Mouse (Mus musculus) MEL (cell line): ENCODE results near the gene 1700067P10Rik. TPM values are rescaled to one million over a fixed set of nuclear protein-coding genes. Genes with fewer than 3 reads are reported as not detected.

ENCODE experiments used
- DNase-seq: peaks from one replicate; pipeline ENCODE4 v3.0.0; 2011; ENCODE audit warnings: low read depth, low spot score
- H3K27ac ChIP-seq: 2 replicates; pipeline ENCODE4 v1.5.1; 2012; ENCODE audit warnings: low read depth, mild to moderate bottlenecking, control low read depth, low read length, moderate library complexity; ENCODE audit not compliant: control insufficient read depth
- H3K27me3 ChIP-seq, 2 experiments: fragments of 150-350 bp in 1 of 2; sonication (generic) in 1 of 2; 2 replicates each; pipeline ENCODE4 v1.6.1; 2012; ENCODE audit warnings: low read length in 2 of 2, mild to moderate bottlenecking in 2 of 2, improper control_type of control experiment in 1 of 2, moderate library complexity in 1 of 2; ENCODE audit not compliant: insufficient read depth in 2 of 2, control insufficient read depth in 1 of 2
- H3K36me3 ChIP-seq, 2 experiments: 2 replicates each; pipeline ENCODE4 v1.6.1; 2012 to 2014; ENCODE audit warnings: low read length in 2 of 2, improper control_type of control experiment in 1 of 2, inconsistent platforms in 1 of 2, mild to moderate bottlenecking in 1 of 2; ENCODE audit not compliant: insufficient read depth in 2 of 2, control insufficient read depth in 1 of 2
- H3K4me1 ChIP-seq, 2 experiments: fragments of 150-350 bp in 1 of 2; sonication (generic) in 1 of 2; 2 replicates each; pipeline ENCODE4 v1.6.1; 2012; ENCODE audit warnings: low read length in 2 of 2, improper control_type of control experiment in 1 of 2, mild to moderate bottlenecking in 1 of 2; ENCODE audit not compliant: insufficient read depth in 2 of 2, control insufficient read depth in 1 of 2
- H3K4me3 ChIP-seq, 2 experiments: fragments of 150-350 bp in 1 of 2; sonication (generic) in 1 of 2; 2 replicates each; pipeline ENCODE4 v1.5.1; 2012; ENCODE audit warnings: low read depth in 2 of 2, low read length in 2 of 2, mild to moderate bottlenecking in 2 of 2, moderate library complexity in 2 of 2, control low read depth in 1 of 2, improper control_type of control experiment in 1 of 2; ENCODE audit not compliant: control insufficient read depth in 1 of 2, insufficient read depth in 1 of 2
- H3K79me2 ChIP-seq: 2 replicates; pipeline ENCODE4 v1.6.1; 2012; ENCODE audit warnings: mild to moderate bottlenecking, low read length, moderate library complexity; ENCODE audit not compliant: control insufficient read depth, poor library complexity, insufficient read depth
- H3K9ac ChIP-seq: 2 replicates; pipeline ENCODE4 v1.6.1; 2012; ENCODE audit warnings: low read depth, mild to moderate bottlenecking, control low read depth, low read length, moderate library complexity; ENCODE audit not compliant: control insufficient read depth, poor library complexity, severe bottlenecking
- H3K9me3 ChIP-seq: fragments of 150-350 bp; sonication (generic); replicated peaks from 2 replicates; pipeline ENCODE4 v1.6.1; 2012; ENCODE audit warnings: mild to moderate bottlenecking, low read length, improper control_type of control experiment, moderate library complexity; ENCODE audit not compliant: insufficient read depth
- CHD2 ChIP-seq: IDR thresholded peaks from 2 replicates; pipeline ENCODE4 v1.6.1; 2011; ENCODE audit warnings: low read length, improper control_type of control experiment
- CTCF ChIP-seq, 3 experiments: IDR thresholded peaks in 2 of 3; conservative IDR thresholded peaks in 1 of 3; 2 replicates each; pipeline ENCODE4 v1.5.1; 2011 to 2012; ENCODE audit warnings: low read length in 3 of 3, low read depth in 2 of 3, mild to moderate bottlenecking in 2 of 3, improper control_type of control experiment in 1 of 3, inconsistent platforms in 1 of 3, mixed read lengths in 1 of 3, moderate library complexity in 1 of 3; ENCODE audit not compliant: control insufficient read depth in 1 of 3, insufficient read depth in 1 of 3, poor library complexity in 1 of 3, severe bottlenecking in 1 of 3
- E2F4 ChIP-seq: IDR thresholded peaks from 2 replicates; pipeline ENCODE4 v1.6.1; 2011; ENCODE audit warnings: low read depth, low read length, improper control_type of control experiment, borderline replicate concordance
- ETS1 ChIP-seq: IDR thresholded peaks from 2 replicates; pipeline ENCODE4 v1.6.1; 2012; ENCODE audit warnings: low read depth, mild to moderate bottlenecking, inconsistent platforms, low read length, improper control_type of control experiment, moderate library complexity
- GATA1 ChIP-seq: IDR thresholded peaks from 2 replicates; pipeline ENCODE4 v1.6.1; 2011; ENCODE audit warnings: low read depth, low read length, improper control_type of control experiment
- HCFC1 ChIP-seq: IDR thresholded peaks from 2 replicates; pipeline ENCODE4 v1.6.1; 2012; ENCODE audit warnings: low read depth, mild to moderate bottlenecking, inconsistent platforms, low read length, improper control_type of control experiment, moderate library complexity
- MAFK ChIP-seq: IDR thresholded peaks from 2 replicates; pipeline ENCODE4 v1.6.1; 2011; ENCODE audit warnings: low read depth, mild to moderate bottlenecking, low read length, improper control_type of control experiment, borderline replicate concordance
- MAX ChIP-seq: IDR thresholded peaks from 2 replicates; pipeline ENCODE4 v1.6.1; 2011; ENCODE audit warnings: low read length, improper control_type of control experiment
- MAZ ChIP-seq: IDR thresholded peaks from 2 replicates; pipeline ENCODE4 v1.6.1; 2012; ENCODE audit warnings: low read depth, mild to moderate bottlenecking, inconsistent platforms, low read length, improper control_type of control experiment
- MXI1 ChIP-seq: IDR thresholded peaks from 2 replicates; pipeline ENCODE4 v1.6.1; 2011; ENCODE audit warnings: mild to moderate bottlenecking, low read depth, low read length, improper control_type of control experiment
- NELFE ChIP-seq: IDR thresholded peaks from 2 replicates; pipeline ENCODE4 v1.6.1; 2011; ENCODE audit warnings: low read depth, low read length, improper control_type of control experiment
- NRF1 ChIP-seq: IDR thresholded peaks from 2 replicates; pipeline ENCODE4 v1.6.1; 2014; ENCODE audit warnings: low read depth, mild to moderate bottlenecking, inconsistent platforms, low read length, improper control_type of control experiment, moderate library complexity; ENCODE audit not compliant: poor library complexity, insufficient read depth, severe bottlenecking
- RAD21 ChIP-seq: IDR thresholded peaks from 2 replicates; pipeline ENCODE4 v1.6.1; 2011; ENCODE audit warnings: mild to moderate bottlenecking, low read depth, low read length, improper control_type of control experiment
- SIN3A ChIP-seq: IDR thresholded peaks from 2 replicates; pipeline ENCODE4 v1.6.1; 2012; ENCODE audit warnings: low read length, improper control_type of control experiment, inconsistent platforms
- SMC3 ChIP-seq: IDR thresholded peaks from 2 replicates; pipeline ENCODE4 v1.6.1; 2011; ENCODE audit warnings: low read depth, low read length, improper control_type of control experiment
- TAL1 ChIP-seq: IDR thresholded peaks from 2 replicates; pipeline ENCODE4 v1.6.1; 2012; ENCODE audit warnings: mild to moderate bottlenecking, inconsistent platforms, low read length, moderate library complexity, mixed read lengths
- TCF12 ChIP-seq: IDR thresholded peaks from 2 replicates; pipeline ENCODE4 v1.6.1; 2014; ENCODE audit warnings: low read depth, mild to moderate bottlenecking, inconsistent platforms, low read length, improper control_type of control experiment, moderate library complexity
- ZC3H11A ChIP-seq: IDR thresholded peaks from 2 replicates; pipeline ENCODE4 v1.6.1; 2012; ENCODE audit warnings: low read depth, mild to moderate bottlenecking, inconsistent platforms, low read length, improper control_type of control experiment
- ZKSCAN1 ChIP-seq: IDR thresholded peaks from 2 replicates; pipeline ENCODE4 v1.6.1; 2012; ENCODE audit warnings: low read depth, mild to moderate bottlenecking, inconsistent platforms, low read length, improper control_type of control experiment, moderate library complexity
- ZMIZ1 ChIP-seq: IDR thresholded peaks from 2 replicates; pipeline ENCODE4 v1.6.1; 2012; ENCODE audit warnings: low read depth, mild to moderate bottlenecking, inconsistent platforms, low read length, improper control_type of control experiment, moderate library complexity
- ZNF384 ChIP-seq: IDR thresholded peaks from 2 replicates; pipeline ENCODE4 v1.6.1; 2012; ENCODE audit warnings: low read depth, mild to moderate bottlenecking, inconsistent platforms, low read length, improper control_type of control experiment
- polyA plus RNA-seq, 2 experiments: library from polyadenylated mRNA; stranded (reverse) in 1 of 2; unstranded in 1 of 2; fragments of >175 nt in 1 of 2; fragments of >200 nt in 1 of 2; gene quantifications; 2 replicates each; pipeline versions ENCODE4 v1.2.1 to v1.2.4; 2012; ENCODE audit warnings: low replicate concordance in 2 of 2, low read depth in 1 of 2; ENCODE audit not compliant: insufficient read length in 2 of 2, insufficient read depth in 1 of 2, missing spikeins in 1 of 2
- total RNA-seq: library from RNA; depleted of rRNA; stranded (reverse); fragments of 300-350 nt; gene quantifications from 2 replicates; pipeline ENCODE4 v1.2.3, GENCODE M21; 2012

1700067P10Rik gene
- total and polyA plus RNA-seq, 3 experiments, result not detected

DNA sequence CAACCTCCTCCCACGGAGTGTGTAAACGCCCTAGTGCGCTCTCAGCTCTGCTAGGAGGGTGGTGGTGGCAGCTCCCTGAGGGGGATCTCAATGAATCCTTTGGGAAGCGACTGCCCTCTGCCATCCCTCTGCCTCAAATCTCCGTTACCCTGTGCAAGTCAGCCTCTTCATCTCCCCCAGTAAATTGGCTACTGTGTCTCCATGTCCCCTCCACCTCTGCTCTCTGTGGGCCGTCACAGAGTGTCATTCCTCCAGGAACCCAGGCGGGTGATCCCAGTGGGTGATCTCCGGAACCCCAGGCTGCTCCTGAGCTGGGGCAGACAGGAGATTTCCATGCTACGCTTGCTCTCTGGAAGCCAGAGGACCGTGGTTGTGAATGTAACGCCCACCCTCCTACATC is 10.2 kb downstream of the 1700067P10Rik start:
- Histone ChIP-seq H3K9me3 (no peaks in the 10 kb centered on the region), H3K36me3 (no peaks in the 10 kb centered on the region), H3K79me2 (no peaks in the 10 kb centered on the region), H3K4me1 (no peaks in the 10 kb centered on the region), H3K27me3 (peaks cover 2% of the 10 kb centered on the region in 2 experiments; a peak in 2 of 4 replicates), H3K9ac (no peak overlapping the region), H3K27ac (no peak overlapping the region), H3K4me3 (no peak overlapping the region)
- TF ChIP-seq NELFE, result no peak
- TF ChIP-seq TCF12, result no peak
- no peak for TF ChIP-seq HCFC1
- no peak for TF ChIP-seq NRF1
- no peak for TF ChIP-seq GATA1
- TF ChIP-seq CHD2, result no peak
- no peak for TF ChIP-seq E2F4
- TF ChIP-seq ZKSCAN1, result no peak
- TF ChIP-seq SMC3, result no peak
- TF ChIP-seq SIN3A, result no peak
- TF ChIP-seq MXI1, result no peak
- no peak for TF ChIP-seq ETS1
- TF ChIP-seq ZNF384, result no peak
- TF ChIP-seq MAX, result no peak
- no peak for TF ChIP-seq ZMIZ1
- TF ChIP-seq MAFK, result no peak
- no peak for TF ChIP-seq MAZ
- no peak for DNase-seq

DNA sequence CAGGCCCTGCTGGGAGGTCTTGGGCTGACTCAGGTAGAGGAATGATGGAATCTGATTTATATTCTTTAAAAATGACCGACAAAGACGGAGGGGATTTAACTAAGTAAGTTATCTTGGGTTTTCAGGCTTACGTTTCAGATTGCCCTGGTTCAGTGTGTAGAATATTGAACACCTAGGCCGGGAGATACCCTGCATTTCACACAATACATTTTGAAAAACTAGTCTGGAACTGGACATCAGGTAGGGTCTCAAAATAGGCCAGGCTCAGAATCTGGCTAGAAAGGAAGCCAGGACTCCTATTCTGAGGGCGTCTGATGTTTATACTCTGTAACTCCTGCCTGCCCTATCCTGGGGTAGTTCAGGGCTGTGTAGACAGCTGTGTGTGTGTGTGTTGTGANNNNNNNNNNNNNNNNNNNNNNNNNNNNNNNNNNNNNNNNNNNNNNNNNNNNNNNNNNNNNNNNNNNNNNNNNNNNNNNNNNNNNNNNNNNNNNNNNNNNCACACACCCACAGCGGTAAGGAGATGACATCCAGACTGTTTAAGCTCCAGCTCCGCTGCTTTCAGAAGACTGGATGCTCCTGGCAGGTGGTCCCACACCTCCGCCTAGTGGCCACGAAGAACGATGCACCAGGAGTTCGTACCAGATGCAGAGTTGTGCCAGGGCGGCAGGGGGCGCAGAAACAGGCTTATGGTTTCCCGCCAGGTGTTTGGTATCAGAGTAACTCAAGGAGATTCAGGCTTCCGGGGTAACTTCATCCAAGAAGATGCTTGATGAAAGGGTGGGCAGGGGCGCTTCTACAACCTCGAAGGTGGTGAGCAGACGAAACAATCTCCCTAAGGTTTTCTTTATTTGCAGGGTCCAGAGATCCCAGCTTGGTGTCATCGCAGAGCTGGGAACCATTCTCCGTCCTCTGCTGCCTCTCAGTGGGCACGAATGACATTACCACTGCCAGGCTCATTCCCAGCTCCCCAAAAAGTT is 11.6 kb downstream of the 1700067P10Rik start:
- H3K79me2 ChIP-seq, result no peaks in the 10 kb centered on the region
- peak; percentile 72 for TF ChIP-seq ZC3H11A
- no peak for TF ChIP-seq ETS1
- TF ChIP-seq SMC3, result peak; percentile 92
- peak; percentile 89 for TF ChIP-seq E2F4
- peak; percentile 68 for TF ChIP-seq RAD21
- no peak for TF ChIP-seq TAL1
- peak; percentile 78 to 100 (median 86) for TF ChIP-seq CTCF (IDR thresholded peaks at IDR 0.05 in 2 of 3, conservative IDR thresholded peaks at IDR 0.05 in 1 of 3; ENCODE audit: control insufficient read depth in 1 of 3, insufficient read depth in 1 of 3, low read depth in 2 of 3, low read length in 3 of 3, poor library complexity in 1 of 3, severe bottlenecking in 1 of 3)
- 0 out of 2 replicates have a peak, but pooled peaks have one; percentile 3 for TF ChIP-seq MAX
- no peak overlapping the region for H3K9ac ChIP-seq
- no peak overlapping the region for H3K27ac ChIP-seq
- no peaks in the 10 kb centered on the region for H3K36me3 ChIP-seq
- H3K27me3 ChIP-seq, result peaks cover 2% of the 10 kb centered on the region in 2 experiments; a peak in 3 of 4 replicates
- no peaks in the 10 kb centered on the region for H3K9me3 ChIP-seq
- DNase-seq, result peak; percentile 84
- no peak overlapping the region for H3K4me3 ChIP-seq
- no peaks in the 10 kb centered on the region for H3K4me1 ChIP-seq
